Mouse (Mus musculus): ENCODE measurements at regions not wholly inside any gene's neighbourhood (a gene's known extent, or its start where the extent isn't known, plus 50 kb on each side); places are given as distances from the start of the nearest gene placed in this dataset.

DNA sequence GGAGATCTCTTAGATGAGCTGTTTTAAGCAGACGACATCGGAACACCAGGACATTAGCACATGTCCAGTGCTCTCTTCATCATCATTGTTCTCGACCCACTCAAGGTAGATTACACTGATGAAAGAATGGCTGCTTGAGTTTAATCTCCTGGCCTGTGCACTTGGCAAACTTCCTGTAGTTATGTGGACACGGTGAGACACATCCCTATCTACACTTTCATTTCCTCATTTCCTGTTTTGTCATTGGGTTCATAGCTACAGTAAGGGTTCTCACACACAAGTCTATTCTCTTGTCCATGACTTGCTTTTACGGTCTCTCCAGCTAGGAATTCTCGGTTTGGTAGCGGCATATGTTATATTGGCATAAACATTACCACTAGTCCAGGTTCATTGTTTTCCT is 190.5 kb downstream of the Pdgfra start:
- no peak for DNase-seq (ENCODE audit: inconsistent ontology term)

- peak; percentile 64 for DNase-seq (ENCODE audit: inconsistent ontology term)
Measured at GRCm38 (mm10) chr5:75346836-75347773, 195.0 kb downstream of the Pdgfra start.

- DNase-seq (ENCODE audit: inconsistent ontology term): no peak
Measured at GRCm38 (mm10) chr5:75347774-75348116, 195.7 kb downstream of the Pdgfra start.

DNA sequence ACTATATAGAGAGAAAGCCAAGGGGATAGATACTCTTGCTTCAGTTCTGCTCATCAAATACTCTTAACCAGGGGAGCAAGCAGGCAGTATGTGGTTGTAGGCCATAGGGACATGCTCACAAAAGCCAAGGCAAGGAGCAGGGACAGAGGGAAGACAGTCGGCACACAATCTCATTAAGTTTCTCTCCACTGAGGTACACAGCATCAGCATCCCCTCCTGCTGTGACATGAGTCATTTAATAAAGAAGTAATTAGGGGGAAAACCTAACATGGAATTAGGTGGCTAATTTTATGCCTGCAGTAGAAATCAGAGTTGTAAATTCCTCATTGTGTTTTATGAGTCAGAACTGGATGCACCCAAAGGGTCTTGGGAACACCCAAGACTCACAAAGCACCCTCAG is 203.2 kb downstream of the Pdgfra start:
- DNase-seq (ENCODE audit: inconsistent ontology term): peak; percentile 24

DNA sequence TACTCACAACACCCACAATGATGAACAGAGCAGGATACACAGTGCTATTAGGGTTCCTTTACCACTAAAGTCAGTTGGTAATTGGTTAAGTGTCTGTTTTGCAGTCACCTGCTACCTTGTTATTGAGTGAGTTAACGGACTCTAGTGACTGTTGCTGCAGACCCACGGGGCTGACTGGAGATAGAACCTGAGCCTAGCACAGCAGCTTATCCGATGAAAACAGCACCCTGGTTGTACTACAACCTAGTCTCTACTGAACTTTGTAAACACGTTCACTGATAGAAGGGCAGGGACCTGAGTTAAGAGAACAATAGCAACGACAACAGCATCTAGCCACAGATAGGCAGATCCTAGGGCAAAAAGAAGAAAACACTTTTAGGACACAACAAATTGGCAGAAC is 206.8 kb downstream of the Pdgfra start:
- DNase-seq (ENCODE audit: inconsistent ontology term): no peak

DNA sequence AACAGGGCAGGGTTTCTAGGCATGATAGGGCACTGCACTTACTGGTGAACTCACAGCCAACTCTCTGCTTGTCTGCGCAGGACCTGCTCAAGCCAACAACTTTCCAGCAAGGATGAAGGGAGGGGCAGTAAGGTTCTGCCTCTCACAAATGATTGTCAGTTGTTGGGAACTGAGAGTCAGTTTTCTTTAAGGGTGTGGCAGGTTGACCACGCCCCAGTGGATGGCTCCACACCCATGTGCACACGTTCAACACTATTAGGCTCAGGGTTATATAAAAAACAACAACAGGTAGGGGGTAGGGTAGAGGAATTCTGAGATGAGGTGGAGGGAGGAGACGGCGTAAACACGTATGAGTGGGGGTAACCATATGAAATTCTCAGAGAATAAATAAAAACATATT is 210.9 kb upstream of the Kit start:
- no peak for DNase-seq (ENCODE audit: inconsistent ontology term)

DNA sequence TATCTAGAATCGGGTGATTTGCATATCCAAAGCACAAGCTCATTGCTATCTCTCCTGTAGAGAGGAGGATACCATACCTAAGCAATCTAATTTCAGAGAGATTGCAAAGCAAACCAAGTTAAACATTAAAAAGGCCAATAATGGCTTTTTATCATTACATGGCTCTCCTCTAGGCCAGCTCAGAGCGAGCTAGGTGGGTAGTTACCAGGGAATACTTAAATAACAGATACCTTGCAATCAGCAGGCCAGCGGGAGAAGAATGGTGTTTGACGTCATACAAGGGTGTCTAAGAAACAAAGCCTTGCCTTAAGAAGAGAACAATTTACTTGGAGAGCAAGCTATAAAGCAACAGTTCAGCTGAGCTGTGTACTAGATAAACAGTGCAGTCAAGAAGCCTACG is 207.4 kb upstream of the Kit start:
- no peak for DNase-seq (ENCODE audit: inconsistent ontology term)

GRCm38 (mm10) chr5:75368691-75369090 is 206.0 kb upstream of the Kit start:
- DNase-seq (ENCODE audit: inconsistent ontology term): no peak

DNA sequence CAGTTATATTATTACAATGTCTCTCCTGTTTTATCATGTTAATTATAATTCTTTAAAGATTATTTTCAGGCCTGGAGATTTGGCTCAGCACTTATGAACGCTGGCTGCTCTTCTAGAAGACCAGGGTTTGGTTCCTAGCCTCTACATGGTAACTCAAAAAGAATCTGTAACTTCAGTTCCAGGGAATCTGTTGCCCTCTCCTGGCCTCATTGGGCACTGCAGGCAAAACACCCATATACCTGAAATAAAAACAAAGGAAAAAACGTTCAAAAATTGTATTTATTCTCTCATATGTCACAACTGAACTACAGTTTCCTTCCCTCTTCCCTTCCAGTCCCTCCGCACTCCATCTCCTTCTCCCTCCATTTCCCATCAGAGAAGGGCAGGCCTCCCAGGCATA is 201.9 kb upstream of the Kit start:
- no peak for DNase-seq (ENCODE audit: inconsistent ontology term)

GRCm38 (mm10) chr5:75377311-75378300 is 197.1 kb upstream of the Kit start:
- peak; percentile 42 for DNase-seq (ENCODE audit: inconsistent ontology term)

GRCm38 (mm10) chr5:75378655-75379054 is 196.1 kb upstream of the Kit start:
- no peak for DNase-seq (ENCODE audit: inconsistent ontology term)

DNA sequence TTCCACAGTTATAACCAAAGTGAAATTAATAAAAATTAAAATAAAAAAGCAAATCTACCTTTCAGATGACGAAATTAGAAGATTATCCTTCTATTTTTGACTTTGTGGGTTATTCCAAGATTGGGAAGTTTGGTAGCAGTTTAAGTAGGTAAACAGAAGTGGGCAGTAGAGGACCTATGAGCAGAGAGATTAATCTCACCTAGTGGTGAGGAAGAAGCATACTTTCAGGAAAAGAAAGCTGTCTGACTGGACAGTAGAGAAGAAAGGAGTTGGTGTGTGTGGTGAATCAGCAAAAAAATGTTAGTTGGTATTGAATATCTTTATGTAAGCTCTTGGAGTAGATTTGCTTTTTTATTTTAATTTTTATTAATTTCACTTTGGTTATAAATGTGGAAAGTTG is 194.4 kb upstream of the Kit start:
- no peak for DNase-seq (ENCODE audit: inconsistent ontology term)

DNA sequence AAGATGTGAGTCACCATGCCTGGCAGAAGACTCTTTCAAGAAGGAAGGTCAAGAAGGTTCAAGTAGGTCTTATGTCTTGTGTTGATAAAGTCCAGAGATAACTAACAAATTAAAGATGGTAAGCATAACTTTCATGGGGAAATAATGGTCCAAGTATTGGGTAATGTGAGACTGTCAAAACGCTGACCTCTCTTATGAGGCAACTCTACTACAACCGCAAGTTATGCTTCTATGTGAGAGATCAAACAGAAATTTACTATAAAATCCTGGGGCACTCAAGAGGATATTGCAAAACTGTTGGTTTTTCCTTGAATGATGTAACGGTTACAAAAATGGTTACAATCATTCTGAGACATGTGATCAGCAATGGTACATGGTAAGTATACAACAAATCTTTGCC is 192.6 kb upstream of the Kit start:
- no peak for DNase-seq (ENCODE audit: inconsistent ontology term)

DNA sequence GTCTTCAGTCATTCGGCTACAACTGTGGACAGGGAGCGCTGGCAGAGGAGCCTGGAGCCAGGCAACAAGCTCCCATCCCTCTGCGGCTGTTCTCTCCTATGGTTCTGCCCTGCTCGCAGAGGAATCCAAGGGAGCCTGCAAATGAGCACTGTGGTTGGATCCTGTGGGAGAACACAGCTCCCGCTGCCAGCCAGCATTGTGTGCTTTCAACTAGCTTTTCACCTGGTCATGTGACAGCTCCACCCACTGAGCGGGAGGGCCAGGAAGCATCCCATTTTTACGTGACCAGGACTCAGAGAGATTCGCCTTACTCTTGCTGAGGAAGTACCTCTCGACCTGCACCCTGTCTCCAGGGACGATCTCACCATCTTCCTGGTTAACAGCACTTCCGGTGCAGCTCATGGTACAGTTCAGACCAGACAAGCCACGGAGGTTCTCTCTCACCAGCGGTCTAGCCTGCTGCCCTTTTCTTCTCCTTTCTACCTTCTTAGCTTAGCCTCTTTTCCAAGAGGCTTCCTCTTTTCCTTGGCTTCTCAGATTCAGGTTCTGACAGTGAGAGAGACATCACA is 186.7 kb upstream of the Kit start:
- no peak for DNase-seq (ENCODE audit: inconsistent ontology term)

- DNase-seq (ENCODE audit: inconsistent ontology term): no peak
Measured at GRCm38 (mm10) chr5:75388699-75389260, 185.9 kb upstream of the Kit start.

DNA sequence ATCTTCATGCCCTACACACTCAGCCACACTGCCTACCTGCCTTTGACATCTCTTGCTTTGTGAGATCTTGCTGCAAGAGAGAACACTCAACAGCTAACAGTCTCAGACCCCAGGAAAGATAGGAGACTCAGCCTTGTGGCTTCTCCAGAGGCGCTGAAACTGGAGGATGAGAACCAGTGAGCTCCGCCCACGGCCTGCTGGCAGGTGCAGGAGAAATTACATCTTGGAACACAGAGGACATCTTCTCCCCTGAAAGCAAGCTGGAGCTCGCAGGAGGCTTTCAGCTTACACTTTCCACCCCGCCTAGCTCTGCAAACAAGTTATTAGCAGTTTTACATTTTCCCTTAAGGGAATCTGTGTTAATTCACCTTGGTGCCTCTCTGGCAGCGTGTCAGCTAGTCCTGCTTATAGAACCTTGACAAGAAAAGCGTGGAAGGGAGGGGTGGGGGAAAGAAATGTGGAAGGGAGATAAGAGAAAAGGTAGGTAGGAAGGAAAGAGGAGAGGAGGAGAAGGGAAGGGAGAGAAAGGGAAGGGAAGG is 185.2 kb upstream of the Kit start:
- no peak for DNase-seq (ENCODE audit: inconsistent ontology term)

DNA sequence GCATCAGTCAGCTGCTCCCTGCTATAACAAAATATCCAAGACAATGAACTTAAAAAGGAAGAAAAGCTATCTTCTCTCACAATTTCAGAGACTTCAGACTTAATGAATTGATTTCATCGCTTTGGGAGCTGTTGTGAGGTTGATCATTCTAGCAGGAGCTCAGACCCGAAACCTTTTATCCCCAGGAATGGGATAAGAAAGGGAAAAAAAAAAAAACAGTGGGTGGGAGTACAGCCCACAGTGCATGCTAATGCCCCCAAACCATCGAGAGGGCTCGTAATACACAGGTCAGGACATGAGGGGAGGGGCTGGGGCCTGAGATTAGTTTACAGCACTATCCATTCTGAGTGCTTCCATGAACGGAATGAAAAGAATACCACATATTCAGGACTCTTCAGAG is 175.9 kb upstream of the Kit start:
- no peak for DNase-seq (ENCODE audit: inconsistent ontology term)

GRCm38 (mm10) chr5:75401734-75402133 is 173.0 kb upstream of the Kit start:
- DNase-seq (ENCODE audit: inconsistent ontology term): no peak

GRCm38 (mm10) chr5:75402631-75403030 is 172.1 kb upstream of the Kit start:
- peak; percentile 4 for DNase-seq (ENCODE audit: inconsistent ontology term)

GRCm38 (mm10) chr5:75403531-75403930 is 171.2 kb upstream of the Kit start:
- DNase-seq (ENCODE audit: inconsistent ontology term): no peak

DNA sequence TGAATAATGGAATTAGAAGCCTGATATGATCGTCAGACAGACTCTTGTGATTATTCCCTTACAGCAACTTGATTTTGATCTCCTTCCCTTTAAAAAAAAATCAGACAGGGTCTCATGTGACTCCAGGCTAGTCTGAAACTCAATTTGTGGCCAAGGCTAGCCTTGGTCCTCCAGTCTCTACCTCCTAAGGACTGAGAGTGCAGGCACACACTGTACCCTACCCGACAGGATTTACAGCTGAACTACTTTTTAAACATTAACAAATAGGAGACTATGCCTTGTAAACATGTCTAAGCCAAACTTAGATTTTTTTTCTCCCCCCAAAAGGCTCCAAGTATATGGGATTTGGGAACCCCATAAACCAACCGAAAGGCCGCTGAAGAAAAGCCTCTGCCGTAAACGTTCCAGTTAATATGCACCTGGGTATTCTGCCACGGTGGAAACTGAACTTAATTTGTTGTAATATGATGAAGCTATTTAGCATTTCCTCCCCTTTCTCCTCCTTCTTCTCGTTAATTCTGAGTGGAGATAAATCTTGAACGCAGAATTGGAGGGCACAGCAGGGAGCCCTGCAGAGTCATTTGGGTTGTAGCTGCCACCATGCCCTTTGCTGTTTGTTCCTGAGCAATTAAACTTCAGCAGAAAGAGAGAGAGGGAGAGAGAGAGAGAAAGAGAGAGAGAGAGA is 170.0 kb upstream of the Kit start:
- peak; percentile 37 for DNase-seq (ENCODE audit: inconsistent ontology term)

All from Muller cell, postnatal 12 days (primary cell).